Mouse (Mus musculus) lung, adult 2 months (tissue): ENCODE results near the gene Cyp2t4.

Source experiments
- CTCF ChIP-seq: fragments of 200-500 bp; IDR thresholded peaks from 2 replicates; pipeline ENCODE4 v1.5.1; 2011; ENCODE audit warnings: mild to moderate bottlenecking, low read length, control low read depth; ENCODE audit not compliant: insufficient read depth
- POLR2A ChIP-seq: fragments of 200-500 bp; IDR thresholded peaks from 2 replicates; pipeline ENCODE4 v1.6.1; 2011; ENCODE audit warnings: low read depth, mild to moderate bottlenecking, control low read depth, low read length, borderline replicate concordance; ENCODE audit errors: extremely low read depth

- TF ChIP-seq CTCF: no peak
- no peak for TF ChIP-seq POLR2A
Observed at GRCm38 (mm10) chr7:27131387-27131786, 22.1 kb upstream of the Cyp2t4 start.
